Mouse (Mus musculus): ENCODE data around the gene Gm47841. TPM values are rescaled to one million over a fixed set of nuclear protein-coding genes. Genes with fewer than 3 reads are reported as not detected.

The Gm47841 gene
- total and polyA plus RNA-seq, 3 experiments: not detected

DNA sequence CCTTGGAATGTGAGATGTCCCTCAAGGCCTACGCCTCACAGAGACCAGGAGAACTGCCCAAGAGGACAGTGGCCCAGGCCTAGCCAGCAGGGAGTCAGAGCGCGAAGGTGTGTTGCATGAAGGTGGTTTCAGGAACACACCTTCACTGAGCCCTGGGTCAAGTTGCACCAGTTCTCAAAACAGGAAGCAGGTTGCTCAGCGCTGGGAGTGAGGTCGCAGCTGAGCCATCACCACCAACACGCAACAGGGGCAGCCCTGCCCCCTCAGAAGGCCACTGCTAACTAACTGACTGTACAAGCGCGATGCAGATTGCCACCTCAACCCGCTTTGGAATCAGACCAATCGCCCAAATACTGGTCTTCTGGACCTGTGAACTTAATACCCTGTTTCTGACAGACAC is 37.3 kb upstream of the Gm47841 start:
- Histone ChIP-seq H3K4me1 (ENCODE audit: control insufficient read depth in 1 of 2, insufficient read depth in 2 of 2) (peaks cover 8 to 12% of the 10 kb centered on the region in 2 experiments), H3K4me2 (ENCODE audit: insufficient read depth, low read depth, poor library complexity, severe bottlenecking) (no peak overlapping the region), H3K27me3 (replicated peaks) (peaks cover 71% of the 10 kb centered on the region), H3K9me3 (replicated peaks; ENCODE audit: low read length) (no peaks in the 10 kb centered on the region), H3K79me2 (replicated peaks; ENCODE audit: control insufficient read depth, extremely low read depth, insufficient read depth, poor library complexity, severe bottlenecking) (no peaks in the 10 kb centered on the region), H3K27ac (ENCODE audit: insufficient read depth, low read depth) (no peak overlapping the region), H3K36me3 (replicated peaks in 1 of 2; ENCODE audit: control insufficient read depth in 1 of 2, insufficient read depth in 1 of 2, low read length in 1 of 2) (no peaks in the 10 kb centered on the region), H3K9ac (ENCODE audit: insufficient read depth, low read depth) (no peak overlapping the region), H3K4me3 (replicated peaks in 1 of 3; ENCODE audit: low read depth in 2 of 3, low read length in 2 of 3, poor library complexity in 1 of 3) (no peak overlapping the region)
- TF ChIP-seq SIN3A (IDR thresholded peaks at IDR 0.05; ENCODE audit: low read length): no peak
- no peak for TF ChIP-seq MAZ (IDR thresholded peaks at IDR 0.05; ENCODE audit: low read depth, low read length)
- no peak for TF ChIP-seq ETS1 (conservative IDR thresholded peaks at IDR 0.05; ENCODE audit: low read depth, low read length)
- no peak for TF ChIP-seq ZNF384 (IDR thresholded peaks at IDR 0.05; ENCODE audit: low read depth, low read length)
- TF ChIP-seq RCOR1 (conservative IDR thresholded peaks at IDR 0.05; ENCODE audit: low read depth, low read length): no peak
- no peak for TF ChIP-seq USF1 (IDR thresholded peaks at IDR 0.05; ENCODE audit: low read depth, low read length)
- no peak for TF ChIP-seq TBP (conservative IDR thresholded peaks at IDR 0.05; ENCODE audit: low read depth, low read length)
- no peak for TF ChIP-seq CHD1 (IDR thresholded peaks at IDR 0.05; ENCODE audit: low read depth, low read length)
- TF ChIP-seq E2F4 (IDR thresholded peaks at IDR 0.05; ENCODE audit: insufficient replicate concordance, low read depth, low read length): no peak
- no peak for TF ChIP-seq MAX (IDR thresholded peaks at IDR 0.05; ENCODE audit: low read length)
- TF ChIP-seq NRF1 (IDR thresholded peaks at IDR 0.05; ENCODE audit: low read depth, low read length): no peak
- TF ChIP-seq ELF1 (IDR thresholded peaks at IDR 0.05; ENCODE audit: low read depth, low read length): no peak
- no peak for TF ChIP-seq ZMIZ1 (IDR thresholded peaks at IDR 0.05; ENCODE audit: low read depth, low read length)
- no peak for TF ChIP-seq PAX5 (IDR thresholded peaks at IDR 0.05; ENCODE audit: low read length)
- in situ Hi-C loops (cut with MboI; ENCODE audit: low pct_ligation_motif_present, low pct_unique_long_range_greater_than_20kb, low sequenced_read_pairs): no loop called here
- dilution Hi-C loops (cut with MboI; ENCODE audit: extremely low pct_ligation_motif_present, extremely low pct_unique_long_range_greater_than_20kb, low sequenced_read_pairs): no loop called here
- DNase-seq (ENCODE audit: extremely low read depth): no peak

DNA sequence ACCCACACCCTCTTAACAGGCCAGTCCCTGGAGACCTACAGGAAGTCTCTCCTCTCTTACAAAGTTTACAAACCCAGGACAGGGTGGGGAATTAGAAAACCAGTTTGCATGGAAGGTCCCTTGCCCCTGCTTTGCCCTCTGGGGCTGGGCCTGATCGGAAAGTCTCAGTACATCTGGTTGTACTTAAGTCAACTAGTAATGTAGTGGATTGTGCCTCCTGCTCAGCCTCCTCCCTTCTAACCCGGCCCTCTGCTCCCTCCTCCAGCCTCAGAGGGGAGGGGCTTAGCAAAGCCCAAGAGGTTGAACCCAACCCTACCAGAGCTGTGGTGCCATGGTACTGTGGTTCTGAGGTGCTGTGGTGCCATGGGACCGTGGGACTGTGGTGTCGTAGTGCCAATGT is 35.0 kb upstream of the Gm47841 start:
- Histone ChIP-seq H3K9me3 (replicated peaks; ENCODE audit: low read length) (peaks cover 9% of the 10 kb centered on the region), H3K4me3 (replicated peaks in 1 of 3; ENCODE audit: low read depth in 2 of 3, low read length in 2 of 3, poor library complexity in 1 of 3) (no peak overlapping the region), H3K4me1 (ENCODE audit: control insufficient read depth in 1 of 2, insufficient read depth in 2 of 2) (peaks cover 3 to 15% of the 10 kb centered on the region in 2 experiments), H3K79me2 (replicated peaks; ENCODE audit: control insufficient read depth, extremely low read depth, insufficient read depth, poor library complexity, severe bottlenecking) (no peaks in the 10 kb centered on the region), H3K27me3 (replicated peaks) (peaks cover 75% of the 10 kb centered on the region), H3K36me3 (replicated peaks in 1 of 2; ENCODE audit: control insufficient read depth in 1 of 2, insufficient read depth in 1 of 2, low read length in 1 of 2) (no peaks in the 10 kb centered on the region), H3K9ac (ENCODE audit: insufficient read depth, low read depth) (no peak overlapping the region), H3K4me2 (ENCODE audit: insufficient read depth, low read depth, poor library complexity, severe bottlenecking) (no peak overlapping the region), H3K27ac (ENCODE audit: insufficient read depth, low read depth) (no peak overlapping the region)
- dilution Hi-C loops (cut with MboI; ENCODE audit: extremely low pct_ligation_motif_present, extremely low pct_unique_long_range_greater_than_20kb, low sequenced_read_pairs): no loop called here
- DNase-seq (ENCODE audit: extremely low read depth): no peak
- in situ Hi-C loops (cut with MboI; ENCODE audit: low pct_ligation_motif_present, low pct_unique_long_range_greater_than_20kb, low sequenced_read_pairs): no loop called here
- no peak for TF ChIP-seq CHD2 (IDR thresholded peaks at IDR 0.05; ENCODE audit: low read length)
- no peak for TF ChIP-seq EP300 (IDR thresholded peaks at IDR 0.05; ENCODE audit: low read length)
- TF ChIP-seq MAZ (IDR thresholded peaks at IDR 0.05; ENCODE audit: low read depth, low read length): no peak
- TF ChIP-seq MAFK (IDR thresholded peaks at IDR 0.05; ENCODE audit: insufficient replicate concordance, low read length): no peak
- no peak for TF ChIP-seq RCOR1 (conservative IDR thresholded peaks at IDR 0.05; ENCODE audit: low read depth, low read length)
- no peak for TF ChIP-seq IRF4 (IDR thresholded peaks at IDR 0.05; ENCODE audit: low read depth, low read length)
- no peak for TF ChIP-seq PAX5 (IDR thresholded peaks at IDR 0.05; ENCODE audit: low read length)
- no peak for TF ChIP-seq ETS1 (conservative IDR thresholded peaks at IDR 0.05; ENCODE audit: low read depth, low read length)
- no peak for TF ChIP-seq USF1 (IDR thresholded peaks at IDR 0.05; ENCODE audit: low read depth, low read length)
- TF ChIP-seq TBP (conservative IDR thresholded peaks at IDR 0.05; ENCODE audit: low read depth, low read length): no peak
- no peak for TF ChIP-seq MEF2A (IDR thresholded peaks at IDR 0.05; ENCODE audit: borderline replicate concordance, low read depth, low read length)
- no peak for TF ChIP-seq CHD1 (IDR thresholded peaks at IDR 0.05; ENCODE audit: low read depth, low read length)

Data from CH12.LX (cell line).